Mouse (Mus musculus) bone marrow, adult 2 months (tissue): ENCODE results near the gene Rtn2.

Experiments used
- CTCF ChIP-seq: fragments of 200-500 bp; IDR thresholded peaks from 2 replicates; pipeline ENCODE4 v1.5.1; 2011; ENCODE audit warnings: low read length, control low read depth; ENCODE audit not compliant: control insufficient read depth, insufficient read depth
- POLR2A ChIP-seq: fragments of 200-500 bp; IDR thresholded peaks from 2 replicates; pipeline ENCODE4 v1.6.1; 2011; ENCODE audit warnings: low read depth, mild to moderate bottlenecking, control low read depth, low read length, borderline replicate concordance; ENCODE audit not compliant: control insufficient read depth

GRCm38 (mm10) chr7:19239423-19239822, 43.0 kb upstream of the Rtn2 start:
- TF ChIP-seq CTCF (peak; percentile 99), POLR2A (no peak)
